Mouse (Mus musculus) limb, embryonic 15.5 days (tissue): ENCODE data around the gene Pigw. TPM values are rescaled to one million over a fixed set of nuclear protein-coding genes. Genes with fewer than 3 reads are reported as not detected.
A peak's percentile ranks its signal among the peaks of the same experiment; 100 is the strongest.
"Not testable (repeated sequence)": the region's sequence is repeated elsewhere in the genome, so short reads cannot be mapped to it uniquely, and the experiment has no call there.

Experiments used
- ATAC-seq: fragments of 200-750 bp; cut with Nextera tagmentation; 2 replicates; pipeline ENCODE4 v1.8.0; 2017; ENCODE audit warnings: low read depth, moderate TSS enrichment; ENCODE audit not compliant: insufficient number of reproducible peaks, low FRiP score, low TSS enrichment
- H3K27ac ChIP-seq: fragments of 300-500 bp; sonication (generic); 2 replicates; pipeline ENCODE4 v1.5.1; 2015; ENCODE audit warnings: moderate library complexity, mild to moderate bottlenecking, inconsistent platforms
- H3K27me3 ChIP-seq: fragments of 300-500 bp; sonication (generic); 2 replicates; pipeline ENCODE4 v1.6.1; 2015; ENCODE audit warnings: inconsistent platforms
- H3K36me3 ChIP-seq: fragments of 300-500 bp; sonication (generic); 2 replicates; pipeline ENCODE4 v1.6.1; 2015; ENCODE audit warnings: inconsistent platforms
- H3K4me1 ChIP-seq: fragments of 300-500 bp; sonication (generic); 2 replicates; pipeline ENCODE4 v1.6.1; 2015; ENCODE audit warnings: inconsistent platforms
- H3K4me2 ChIP-seq: fragments of 300-500 bp; sonication (generic); 2 replicates; pipeline ENCODE4 v1.6.1; 2015; ENCODE audit warnings: mild to moderate bottlenecking, inconsistent platforms
- H3K4me3 ChIP-seq: fragments of 300-500 bp; sonication (generic); 2 replicates; pipeline ENCODE4 v1.5.1; 2015; ENCODE audit warnings: mild to moderate bottlenecking, inconsistent platforms
- H3K9ac ChIP-seq: fragments of 300-500 bp; sonication (generic); 2 replicates; pipeline ENCODE4 v1.6.1; 2015; ENCODE audit warnings: inconsistent platforms
- H3K9me3 ChIP-seq: fragments of 300-500 bp; sonication (generic); 2 replicates; pipeline ENCODE4 v1.6.1; 2016; ENCODE audit warnings: inconsistent platforms
- WGBS: fragments of 180-500 bp; shearing (Covaris S2); methylation state at CpG from one replicate; pipeline ENCODE4 v1.1.7; 2015; 5-methylcytosine and 5-hydroxymethylcytosine counted together
- polyA plus RNA-seq: library from polyadenylated mRNA; unstranded; fragments of >200 nt; fragmentation: Nextera tagmentation; extraction: Ambion mirVana; gene quantifications from 2 replicates; pipeline ENCODE4 v1.2.1, GENCODE M21; 2015

The Pigw gene
- polyA plus RNA-seq, 1 experiment from 2014 or later, result 2.5 TPM

DNA sequence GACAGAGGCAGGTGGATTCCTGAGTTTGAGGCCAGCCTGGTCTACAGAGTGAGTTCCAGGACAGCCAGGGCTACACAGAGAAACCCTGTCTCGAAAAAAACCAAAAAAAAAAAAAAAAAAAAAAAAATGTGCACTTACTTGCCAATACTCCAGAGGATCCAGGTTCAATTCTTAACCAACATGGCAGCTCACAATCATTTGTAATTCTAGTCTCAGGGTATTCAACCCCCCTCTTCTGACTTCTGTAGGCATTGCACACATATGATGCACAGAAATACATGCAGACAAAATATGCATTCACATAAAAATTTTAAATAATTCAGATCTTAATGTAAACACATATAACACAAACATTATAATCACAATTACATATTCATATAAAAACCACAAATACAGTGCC lies 4.1 kb downstream of the Pigw start:
- not testable (repeated sequence) for H3K9ac ChIP-seq, H3K4me2 ChIP-seq, H3K27ac ChIP-seq, H3K36me3 ChIP-seq, H3K9me3 ChIP-seq, H3K4me3 ChIP-seq, ATAC-seq, H3K27me3 ChIP-seq
- H3K4me1 ChIP-seq, result peaks cover 10% of the 10 kb centered on the region
- 80% methylated on average over 1 of the region's 1 CpGs for WGBS

DNA sequence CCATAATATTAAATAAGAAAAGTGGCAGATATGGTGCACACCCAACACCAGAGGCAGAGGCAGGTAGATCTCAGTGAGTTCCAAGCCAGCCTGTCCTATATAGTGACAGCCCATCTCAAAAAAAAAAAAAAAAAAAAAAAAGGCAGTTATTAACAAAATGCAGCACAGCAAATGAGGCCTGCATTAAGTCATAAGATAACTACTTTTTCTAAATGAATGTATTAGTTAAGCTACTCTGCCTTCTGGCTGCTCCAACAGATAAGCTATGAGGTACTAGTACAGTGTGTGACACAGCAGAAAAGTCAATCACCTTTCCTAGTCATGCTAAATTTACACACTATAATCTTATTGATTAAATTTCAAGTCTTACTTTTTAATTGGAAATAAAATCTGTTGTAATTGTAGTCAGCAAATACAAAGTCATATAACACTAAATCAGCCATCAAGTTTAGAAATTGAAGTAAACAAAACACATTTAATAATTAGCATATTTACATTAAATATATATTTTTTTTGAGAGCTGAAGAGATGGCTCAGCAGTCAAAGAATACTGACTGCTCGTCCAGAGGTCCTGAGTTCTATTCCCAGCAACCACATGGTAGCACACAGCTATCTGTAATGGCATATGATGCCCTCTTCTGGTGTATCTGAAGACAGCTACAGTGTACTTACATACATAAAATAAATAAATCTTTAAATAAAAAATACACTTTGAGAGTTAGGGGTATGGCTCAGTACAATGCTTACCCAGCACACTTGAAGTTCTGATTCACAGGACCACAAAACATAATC lies 6.8 kb downstream of the Pigw start:
- ATAC-seq, result no peak
- WGBS, result 84% methylated on average over 1 of the region's 1 CpGs
- H3K4me3 ChIP-seq, result no peak overlapping the region
- H3K27me3 ChIP-seq, result no peaks in the 10 kb centered on the region
- no peak overlapping the region for H3K4me2 ChIP-seq
- H3K27ac ChIP-seq, result no peak overlapping the region
- no peaks in the 10 kb centered on the region for H3K36me3 ChIP-seq
- no peaks in the 10 kb centered on the region for H3K9me3 ChIP-seq
- peaks cover 4% of the 10 kb centered on the region; the same call in 1 of the 2 replicates for H3K4me1 ChIP-seq
- no peak overlapping the region for H3K9ac ChIP-seq

DNA sequence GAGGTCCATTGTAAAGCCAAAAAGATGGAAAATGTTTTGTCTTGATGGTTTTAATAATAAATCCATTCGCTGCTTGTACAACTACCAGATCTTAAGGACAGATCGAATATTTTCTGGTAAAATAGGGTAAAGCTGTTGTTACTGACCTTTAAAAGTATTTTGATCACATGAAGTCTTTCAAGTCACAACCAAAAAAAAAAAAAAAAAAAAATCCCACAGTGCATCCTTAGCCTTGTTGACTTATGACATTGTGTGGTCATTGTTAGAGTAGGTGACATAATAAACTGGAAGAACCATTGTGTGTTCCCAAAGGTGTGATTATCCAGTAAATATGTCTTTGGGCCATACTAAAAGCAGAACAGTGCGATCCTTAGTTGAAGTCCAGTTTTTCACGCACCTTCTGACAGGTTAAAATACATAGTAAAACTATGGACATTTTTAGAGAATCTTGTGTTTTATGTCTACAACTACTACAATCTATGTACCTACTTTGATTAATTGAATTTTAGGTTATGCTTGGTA lies 8.5 kb downstream of the Pigw start:
- peak overlapping the region; percentile 91 for H3K4me3 ChIP-seq
- 64% methylated on average over 4 of the region's 4 CpGs for WGBS
- ATAC-seq, result no peak
- no peaks in the 10 kb centered on the region for H3K9me3 ChIP-seq
- H3K9ac ChIP-seq, result peak overlapping the region; percentile 90
- H3K27me3 ChIP-seq, result no peaks in the 10 kb centered on the region
- H3K36me3 ChIP-seq, result 0 out of 2 replicates have a peak, but pooled peaks cover 4% of the 10 kb centered on the region
- peak overlapping the region; percentile 99 for H3K27ac ChIP-seq
- peaks cover 4% of the 10 kb centered on the region; the same call in 1 of the 2 replicates for H3K4me1 ChIP-seq
- peak overlapping the region; percentile 56 for H3K4me2 ChIP-seq

DNA sequence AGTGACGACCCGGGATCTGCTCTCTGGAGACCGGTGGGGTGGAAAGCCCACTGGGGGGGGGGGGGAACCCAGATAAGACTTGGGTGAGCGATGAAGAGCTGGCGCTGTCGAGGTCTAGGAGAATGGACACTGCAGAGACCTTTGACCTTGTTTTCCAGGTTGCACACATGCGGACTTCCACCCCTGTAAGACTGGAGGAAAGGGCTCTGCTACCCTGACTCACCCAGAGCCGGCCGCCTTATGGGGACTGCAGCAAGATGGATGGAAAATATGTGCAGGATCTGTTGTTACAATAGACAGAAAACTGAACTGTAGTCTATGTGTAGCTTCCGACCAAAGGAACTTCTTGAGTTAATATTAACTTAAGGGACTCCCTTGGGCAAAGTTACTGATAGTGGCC lies 9.0 kb downstream of the Pigw start:
- Histone ChIP-seq H3K9me3 (no peaks in the 10 kb centered on the region), H3K9ac (peak overlapping the region; percentile 90), H3K27ac (peak overlapping the region; percentile 99), H3K4me1 (peaks cover 4% of the 10 kb centered on the region; the same call in 1 of the 2 replicates), H3K27me3 (no peaks in the 10 kb centered on the region), H3K4me2 (peak overlapping the region; percentile 56), H3K36me3 (0 out of 2 replicates have a peak, but pooled peaks cover 4% of the 10 kb centered on the region), H3K4me3 (peak overlapping the region; percentile 91)
- WGBS, result 2% methylated on average over 9 of the region's 10 CpGs
- 0 out of 2 replicates have a peak, but pooled peaks have one; percentile 7 for ATAC-seq

DNA sequence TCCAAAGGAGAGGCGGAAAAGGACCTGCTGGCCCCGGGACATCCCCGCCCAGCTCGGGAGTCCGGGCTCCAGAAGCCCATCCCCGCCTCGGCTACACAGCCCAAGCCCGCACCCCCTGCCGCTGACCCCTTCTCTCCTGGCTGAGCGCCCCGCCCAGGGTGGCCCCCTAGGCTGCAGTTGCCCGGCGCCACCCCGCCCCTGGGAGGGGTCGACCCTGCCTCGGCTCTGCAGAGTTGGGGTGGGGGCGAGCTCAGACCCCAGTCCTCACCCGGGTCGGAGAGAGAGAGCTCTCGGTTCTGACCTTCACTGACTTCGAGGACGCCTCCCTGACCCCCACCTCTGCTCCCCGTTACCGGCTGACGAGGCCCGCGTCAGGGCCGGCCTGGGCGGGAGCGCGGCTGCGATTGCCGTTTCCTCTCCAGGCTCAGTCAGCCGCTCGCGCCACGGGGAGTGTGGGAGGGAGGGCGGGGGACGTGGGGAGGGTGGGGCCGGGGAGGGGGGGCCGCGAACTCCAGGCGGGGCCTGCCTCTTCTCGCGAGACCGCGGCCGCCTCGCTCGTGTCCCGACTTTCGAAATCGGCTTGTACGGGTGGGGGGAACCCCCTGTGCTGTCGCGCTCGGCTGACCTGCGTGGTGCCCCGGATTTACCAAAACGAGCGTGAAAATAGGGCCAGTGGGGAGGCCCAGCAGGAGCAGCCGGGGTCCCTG lies 9.6 kb downstream of the Pigw start, which contains the start of gene Ggnbp2:
Gene Ggnbp2, minus strand, starts transcription at position 481 of the 707 bp plus-strand sequence.
- WGBS, result under 1% methylated on average over 45 of the region's 62 CpGs
- Histone ChIP-seq H3K9me3 (no peaks in the 10 kb centered on the region), H3K4me2 (peak within 1 kb of the TSS; percentile 78), H3K4me1 (peaks cover 4% of the 10 kb centered on the region; the same call in 1 of the 2 replicates), H3K9ac (peak within 1 kb of the TSS; percentile 90), H3K27ac (peak within 1 kb of the TSS; percentile 99), H3K27me3 (no peaks in the 10 kb centered on the region), H3K4me3 (peak within 1 kb of the TSS; percentile 91), H3K36me3 (0 out of 2 replicates have a peak, but pooled peaks cover 4% of the 10 kb centered on the region)
- ATAC-seq, result peak; percentile 89

DNA sequence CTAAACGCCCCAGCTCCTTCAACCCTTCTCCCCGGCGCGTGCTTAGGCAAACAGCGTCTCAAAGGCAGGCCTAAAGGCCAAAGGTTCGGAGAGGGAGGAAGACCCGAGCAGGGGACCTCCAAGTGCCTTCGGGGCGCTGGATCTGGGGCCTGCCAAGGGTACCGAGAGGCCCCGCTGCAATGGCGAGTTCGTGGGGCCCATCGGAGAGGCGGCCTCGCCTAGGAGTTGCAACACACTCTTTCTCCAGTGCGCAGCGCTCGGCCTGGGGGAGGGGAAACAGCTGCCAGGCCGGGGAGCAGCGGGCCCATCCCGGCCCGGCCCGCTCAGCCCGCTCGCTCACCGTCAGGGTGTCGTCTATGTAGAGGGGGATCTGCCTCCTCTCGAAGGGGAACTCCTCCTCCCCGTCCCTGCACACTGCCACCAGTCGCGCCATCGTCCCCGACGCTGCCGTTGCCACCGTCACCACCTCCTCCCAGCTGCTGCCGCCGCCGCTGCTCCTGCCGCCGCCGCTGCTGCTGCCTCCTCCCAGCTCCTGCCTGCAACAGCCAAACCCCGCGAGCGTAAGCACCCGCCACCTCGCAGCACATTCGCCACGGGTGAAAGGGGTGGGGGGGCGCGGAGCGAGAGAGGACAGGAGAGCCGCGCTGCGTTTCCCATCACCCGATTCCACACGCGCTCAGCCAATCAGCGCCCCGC lies 10.4 kb downstream of the Pigw start:
- Histone ChIP-seq H3K4me3 (peak overlapping the region; percentile 91), H3K36me3 (0 out of 2 replicates have a peak, but pooled peaks cover 4% of the 10 kb centered on the region), H3K27me3 (no peaks in the 10 kb centered on the region), H3K4me2 (peak overlapping the region; percentile 78), H3K27ac (peak overlapping the region; percentile 99), H3K9ac (peak overlapping the region; percentile 89), H3K4me1 (peaks cover 4% of the 10 kb centered on the region; the same call in 1 of the 2 replicates), H3K9me3 (no peaks in the 10 kb centered on the region)
- peak; percentile 86 for ATAC-seq
- whole genome bisulfite sequencing, result 0% methylated on average over 58 of the region's 61 CpGs

DNA sequence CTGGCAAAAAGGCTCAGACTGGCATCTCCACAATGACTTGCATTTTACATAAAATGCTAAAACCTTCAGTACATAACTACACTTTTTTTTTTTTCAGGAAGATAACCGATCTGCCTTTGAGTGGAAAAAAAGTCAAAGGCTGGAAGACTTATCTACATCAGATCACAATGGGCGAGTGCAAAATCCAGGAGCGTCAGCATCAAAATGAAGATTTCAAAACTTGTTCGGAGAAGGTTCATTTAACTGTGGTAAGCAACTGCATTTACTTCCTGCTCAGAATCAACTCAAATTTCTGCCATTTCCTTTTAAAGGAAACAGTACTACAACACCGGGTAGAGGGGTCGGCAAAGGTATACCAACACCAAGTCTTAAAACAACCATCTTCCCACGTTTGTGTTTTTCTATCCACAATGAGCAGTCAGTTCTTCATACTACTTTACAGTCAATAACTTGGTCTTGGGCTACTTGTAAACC lies 11.3 kb downstream of the Pigw start:
- ATAC-seq, result no peak
- peak overlapping the region; percentile 89 for H3K9ac ChIP-seq
- H3K9me3 ChIP-seq, result no peaks in the 10 kb centered on the region
- peak overlapping the region; percentile 78 for H3K4me2 ChIP-seq
- peak overlapping the region; percentile 99 for H3K27ac ChIP-seq
- 0 out of 2 replicates have a peak, but pooled peaks cover 4% of the 10 kb centered on the region for H3K36me3 ChIP-seq
- H3K27me3 ChIP-seq, result no peaks in the 10 kb centered on the region
- peak overlapping the region; percentile 91 for H3K4me3 ChIP-seq
- peaks cover 4% of the 10 kb centered on the region; the same call in 1 of the 2 replicates for H3K4me1 ChIP-seq
- 12% methylated on average over 7 of the region's 7 CpGs for whole genome bisulfite sequencing

DNA sequence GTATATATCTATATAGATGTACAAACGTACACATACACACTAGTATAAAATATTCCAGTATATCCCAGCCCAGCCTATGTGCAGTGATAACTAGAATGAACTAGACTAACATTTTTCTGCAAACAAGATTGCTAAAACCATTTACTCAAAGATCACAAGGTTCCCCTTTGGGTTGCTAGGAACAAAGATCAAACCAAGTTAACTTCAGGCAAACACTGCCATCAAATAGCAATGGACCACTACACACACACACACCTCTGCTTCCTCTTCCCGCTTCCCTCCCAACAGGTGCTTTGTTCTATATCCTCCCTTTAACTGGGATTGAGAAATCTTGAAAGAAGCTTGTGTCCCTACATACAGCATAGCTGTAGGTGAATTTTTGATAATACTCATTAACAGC lies 12.5 kb downstream of the Pigw start:
- no peaks in the 10 kb centered on the region for H3K9me3 ChIP-seq
- no peak overlapping the region for H3K9ac ChIP-seq
- H3K27me3 ChIP-seq, result no peaks in the 10 kb centered on the region
- H3K4me2 ChIP-seq, result no peak overlapping the region
- peaks cover 4% of the 10 kb centered on the region; the same call in 1 of the 2 replicates for H3K4me1 ChIP-seq
- 0 out of 2 replicates have a peak, but pooled peaks cover 4% of the 10 kb centered on the region for H3K36me3 ChIP-seq
- no peak overlapping the region for H3K27ac ChIP-seq
- WGBS, result 79% methylated on average over 2 of the region's 2 CpGs
- H3K4me3 ChIP-seq, result no peak overlapping the region
- no peak for ATAC-seq

DNA sequence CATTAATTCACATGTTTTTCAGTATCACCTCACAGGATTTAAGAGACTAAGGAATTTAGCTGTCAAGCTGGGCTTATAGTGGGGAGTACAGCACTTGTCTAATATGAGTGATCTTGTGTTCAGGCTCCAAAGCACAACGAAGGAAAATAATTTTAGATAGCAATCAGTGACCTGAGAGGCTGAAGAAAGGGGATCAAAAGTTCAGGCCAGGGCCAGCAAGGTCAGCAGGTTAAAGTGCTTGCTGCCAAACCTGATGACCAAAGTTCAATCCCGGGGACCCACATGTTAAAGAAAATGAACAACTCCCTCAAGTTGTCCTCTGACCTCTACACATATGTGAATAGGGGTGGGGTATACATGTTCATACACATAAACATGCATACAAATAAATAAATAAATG lies 14.8 kb downstream of the Pigw start:
- Histone ChIP-seq H3K9ac (no peak overlapping the region), H3K4me3 (no peak overlapping the region), H3K4me1 (peaks cover 4% of the 10 kb centered on the region; the same call in 1 of the 2 replicates), H3K27ac (no peak overlapping the region), H3K4me2 (no peak overlapping the region), H3K27me3 (no peaks in the 10 kb centered on the region), H3K9me3 (no peaks in the 10 kb centered on the region), H3K36me3 (peaks cover 16% of the 10 kb centered on the region)
- no peak for ATAC-seq
- WGBS, result 59% methylated on average over 2 of the region's 2 CpGs

DNA sequence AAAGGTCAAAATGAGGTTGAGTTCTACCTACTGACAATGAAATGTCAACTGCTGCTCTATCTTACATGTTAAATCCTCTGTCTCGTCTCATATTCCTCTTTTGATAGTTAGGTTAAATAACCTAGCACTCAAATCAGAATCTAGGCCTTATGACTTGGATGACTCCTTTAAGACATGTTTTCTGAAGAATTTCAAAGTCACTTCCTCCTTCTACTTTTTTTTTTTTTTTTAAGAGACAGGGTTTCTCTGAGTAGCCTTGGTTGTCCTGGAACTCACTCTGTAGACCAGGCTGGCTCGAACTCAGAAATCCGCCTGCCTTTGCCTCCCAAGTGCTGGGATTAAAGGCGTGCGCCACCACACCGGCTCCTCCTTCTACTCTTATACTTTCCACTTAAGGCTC lies 24.8 kb downstream of the Pigw start:
- no peak for ATAC-seq
- 0 out of 2 replicates have a peak overlapping the region, but pooled peaks have one; percentile 4 for H3K27ac ChIP-seq
- WGBS, result 93% methylated on average over 6 of the region's 6 CpGs

DNA sequence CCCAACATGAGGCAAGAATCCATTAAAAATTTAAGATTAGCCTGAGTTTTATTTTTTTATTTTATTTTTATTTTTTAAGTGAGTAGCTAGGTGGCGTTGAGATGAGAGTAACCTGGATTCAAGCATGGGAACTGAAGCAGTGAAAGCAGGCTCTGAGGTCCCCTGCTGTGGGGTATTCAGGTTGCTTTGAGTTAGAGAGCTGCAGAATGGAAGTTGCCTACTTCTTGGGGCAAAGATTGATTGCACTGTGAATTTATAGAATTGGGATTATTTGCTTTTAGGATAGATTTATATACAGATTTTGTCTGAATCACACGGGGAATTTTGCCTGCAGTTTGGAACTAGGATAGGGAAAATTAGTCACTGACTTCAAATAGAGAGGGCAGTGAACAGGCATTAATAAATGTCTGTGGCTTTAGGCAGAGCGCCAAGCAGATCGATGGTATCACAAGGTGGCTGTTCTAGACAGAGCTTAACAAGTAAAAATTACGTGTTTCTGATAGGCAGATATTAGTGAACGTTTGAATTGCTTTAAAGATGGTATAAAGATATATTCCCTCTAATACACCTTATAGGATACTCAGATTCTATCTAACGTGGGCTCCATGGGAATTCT lies 32.5 kb downstream of the Pigw start:
- 83% methylated on average over 7 of the region's 7 CpGs for WGBS
- Histone ChIP-seq H3K27me3 (no peaks in the 10 kb centered on the region), H3K4me1 (no peaks in the 10 kb centered on the region), H3K9ac (no peak overlapping the region), H3K4me3 (no peak overlapping the region), H3K4me2 (no peak overlapping the region), H3K36me3 (peaks cover 67% of the 10 kb centered on the region), H3K27ac (no peak overlapping the region), H3K9me3 (no peaks in the 10 kb centered on the region)
- ATAC-seq, result no peak

More for the DNA sequence above, 24.8 kb downstream of the Pigw start:
- Histone ChIP-seq H3K9ac (no peak overlapping the region), H3K27me3 (no peaks in the 10 kb centered on the region), H3K4me2 (no peak overlapping the region), H3K4me3 (no peak overlapping the region), H3K36me3 (peaks cover 57% of the 10 kb centered on the region), H3K4me1 (no peaks in the 10 kb centered on the region), H3K9me3 (no peaks in the 10 kb centered on the region)
